Mouse (Mus musculus): ENCODE data around the gene Rac3. TPM values are rescaled to one million over a fixed set of nuclear protein-coding genes. Genes with fewer than 3 reads are reported as not detected.

Gene Rac3
- polyA plus RNA-seq, 1 experiment from 2014 or later: 9.7 TPM

GRCm38 (mm10) chr11:120715131-120715530 is 6.1 kb upstream of the Rac3 start:
- peak overlapping the region; percentile 10; the same call in 1 of the 2 replicates for H3K4me2 ChIP-seq (ENCODE audit: low read depth, low read length)

GRCm38 (mm10) chr11:120719242-120719641 is 2.0 kb upstream of the Rac3 start:
- Histone ChIP-seq H3K4me3 (ENCODE audit: low read depth, low read length) (no peak overlapping the region), H3K27ac (replicated peaks; ENCODE audit: low read depth, low read length) (no peak overlapping the region), H3K4me1 (ENCODE audit: control insufficient read depth, insufficient read depth, low read length) (peaks cover 8% of the 10 kb centered on the region), H3K36me3 (replicated peaks; ENCODE audit: control insufficient read depth, insufficient read depth, low read depth, low read length) (no peaks in the 10 kb centered on the region; the same call in none of the 2 replicates), H3K9me3 (replicated peaks; ENCODE audit: control insufficient read depth, low read length) (no peaks in the 10 kb centered on the region), H3K27me3 (ENCODE audit: control insufficient read depth, insufficient read depth, low read length) (peaks cover 7% of the 10 kb centered on the region; the same call in 1 of the 2 replicates), H3K9ac (replicated peaks; ENCODE audit: low read length) (no peak overlapping the region), H3K4me2 (ENCODE audit: low read depth, low read length) (no peak overlapping the region)
- ATAC-seq (replicated peaks; ENCODE audit: insufficient number of reproducible peaks, low FRiP score, low TSS enrichment, low read depth) (no peak), DNase-seq (ENCODE audit: low spot score) (no peak)
- WGBS: 90% methylated on average over 9 of the region's 9 CpGs

More at GRCm38 (mm10) chr11:120715131-120715530, 6.1 kb upstream of the Rac3 start:
- Histone ChIP-seq H3K27me3 (ENCODE audit: control insufficient read depth, insufficient read depth, low read length) (no peaks in the 10 kb centered on the region), H3K4me1 (ENCODE audit: control insufficient read depth, insufficient read depth, low read length) (peaks cover 5% of the 10 kb centered on the region; the same call in 1 of the 2 replicates), H3K36me3 (replicated peaks; ENCODE audit: control insufficient read depth, insufficient read depth, low read depth, low read length) (no peaks in the 10 kb centered on the region; the same call in none of the 2 replicates), H3K9ac (replicated peaks; ENCODE audit: low read length) (no peak overlapping the region; the same call in 1 of the 2 replicates), H3K4me3 (ENCODE audit: low read depth, low read length) (no peak overlapping the region), H3K9me3 (replicated peaks; ENCODE audit: control insufficient read depth, low read length) (no peaks in the 10 kb centered on the region), H3K27ac (replicated peaks; ENCODE audit: low read depth, low read length) (no peak overlapping the region)
- ATAC-seq (replicated peaks; ENCODE audit: insufficient number of reproducible peaks, low FRiP score, low TSS enrichment, low read depth): no peak
- DNase-seq (ENCODE audit: low spot score): no peak
- WGBS: 93% methylated on average over 9 of the region's 9 CpGs

GRCm38 (mm10) chr11:120719841-120720376 is 1.4 kb upstream of the Rac3 start:
- ATAC-seq (replicated peaks; ENCODE audit: insufficient number of reproducible peaks, low FRiP score, low TSS enrichment, low read depth) (no peak), DNase-seq (ENCODE audit: low spot score) (no peak)
- Histone ChIP-seq H3K4me3 (ENCODE audit: low read depth, low read length) (no peak overlapping the region), H3K4me2 (ENCODE audit: low read depth, low read length) (no peak overlapping the region), H3K27ac (replicated peaks; ENCODE audit: low read depth, low read length) (no peak overlapping the region), H3K36me3 (replicated peaks; ENCODE audit: control insufficient read depth, insufficient read depth, low read depth, low read length) (no peaks in the 10 kb centered on the region; the same call in none of the 2 replicates), H3K27me3 (ENCODE audit: control insufficient read depth, insufficient read depth, low read length) (peaks cover 7% of the 10 kb centered on the region; the same call in 1 of the 2 replicates), H3K9ac (replicated peaks; ENCODE audit: low read length) (no peak overlapping the region), H3K9me3 (replicated peaks; ENCODE audit: control insufficient read depth, low read length) (no peaks in the 10 kb centered on the region), H3K4me1 (ENCODE audit: control insufficient read depth, insufficient read depth, low read length) (peaks cover 3% of the 10 kb centered on the region)
- WGBS: 89% methylated on average over 13 of the region's 13 CpGs

DNA sequence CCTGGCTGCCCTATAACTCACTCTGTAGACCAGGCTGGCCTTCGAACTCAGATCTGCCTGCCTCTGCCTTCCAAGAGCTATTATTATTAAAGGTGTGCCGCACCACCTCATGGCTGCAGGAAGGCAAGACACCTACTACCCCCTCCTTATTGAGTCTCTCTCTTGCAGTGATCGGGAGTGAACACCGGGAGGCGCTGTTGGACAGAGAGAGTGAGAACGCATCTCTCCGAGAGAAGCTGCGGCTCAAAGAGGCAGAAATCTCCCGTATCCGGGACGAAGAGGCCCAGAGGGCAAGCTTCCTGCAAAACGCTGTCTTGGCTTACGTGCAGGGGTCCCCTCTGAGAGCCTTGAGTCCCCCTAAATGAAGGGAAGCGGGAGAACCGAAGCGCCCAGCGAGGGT is 820 bp upstream of the Rac3 start:
- Histone ChIP-seq H3K9ac (replicated peaks; ENCODE audit: low read length) (peak overlapping the region; percentile 70), H3K36me3 (replicated peaks; ENCODE audit: control insufficient read depth, insufficient read depth, low read depth, low read length) (no peaks in the 10 kb centered on the region; the same call in none of the 2 replicates), H3K4me1 (ENCODE audit: control insufficient read depth, insufficient read depth, low read length) (peaks cover 3% of the 10 kb centered on the region), H3K27ac (replicated peaks; ENCODE audit: low read depth, low read length) (no peak overlapping the region), H3K4me3 (ENCODE audit: low read depth, low read length) (peak overlapping the region; percentile 59; the same call in 1 of the 2 replicates), H3K9me3 (replicated peaks; ENCODE audit: control insufficient read depth, low read length) (no peaks in the 10 kb centered on the region), H3K27me3 (ENCODE audit: control insufficient read depth, insufficient read depth, low read length) (peaks cover 7% of the 10 kb centered on the region; the same call in 1 of the 2 replicates), H3K4me2 (ENCODE audit: low read depth, low read length) (peak overlapping the region; percentile 84)
- 10% methylated on average over 17 of the region's 17 CpGs for WGBS
- peak; percentile 94 for DNase-seq (ENCODE audit: low spot score)
- no peak for ATAC-seq (replicated peaks; ENCODE audit: insufficient number of reproducible peaks, low FRiP score, low TSS enrichment, low read depth)

GRCm38 (mm10) chr11:120722067-120722630 is 879 bp downstream of the Rac3 start:
- ATAC-seq (replicated peaks; ENCODE audit: insufficient number of reproducible peaks, low FRiP score, low TSS enrichment, low read depth): no peak
- Histone ChIP-seq H3K4me1 (ENCODE audit: control insufficient read depth, insufficient read depth, low read length) (peaks cover 3% of the 10 kb centered on the region), H3K27me3 (ENCODE audit: control insufficient read depth, insufficient read depth, low read length) (peaks cover 7% of the 10 kb centered on the region; the same call in 1 of the 2 replicates), H3K4me3 (ENCODE audit: low read depth, low read length) (peak overlapping the region; percentile 59), H3K36me3 (replicated peaks; ENCODE audit: control insufficient read depth, insufficient read depth, low read depth, low read length) (no peaks in the 10 kb centered on the region; the same call in none of the 2 replicates), H3K9me3 (replicated peaks; ENCODE audit: control insufficient read depth, low read length) (no peaks in the 10 kb centered on the region), H3K4me2 (ENCODE audit: low read depth, low read length) (peak overlapping the region; percentile 84), H3K9ac (replicated peaks; ENCODE audit: low read length) (peak overlapping the region; percentile 70), H3K27ac (replicated peaks; ENCODE audit: low read depth, low read length) (no peak overlapping the region)
- no peak for DNase-seq (ENCODE audit: low spot score)
- 19% methylated on average over 21 of the region's 21 CpGs for WGBS

GRCm38 (mm10) chr11:120722761-120723382 is 1.6 kb downstream of the Rac3 start:
- no peak overlapping the region for H3K9ac ChIP-seq (replicated peaks; ENCODE audit: low read length)
- no peak overlapping the region for H3K4me3 ChIP-seq (ENCODE audit: low read depth, low read length)
- no peak overlapping the region for H3K4me2 ChIP-seq (ENCODE audit: low read depth, low read length)
- H3K4me1 ChIP-seq (ENCODE audit: control insufficient read depth, insufficient read depth, low read length): peaks cover 3% of the 10 kb centered on the region
- WGBS: 86% methylated on average over 11 of the region's 11 CpGs
- H3K36me3 ChIP-seq (replicated peaks; ENCODE audit: control insufficient read depth, insufficient read depth, low read depth, low read length): no peaks in the 10 kb centered on the region; the same call in 1 of the 2 replicates
- H3K27me3 ChIP-seq (ENCODE audit: control insufficient read depth, insufficient read depth, low read length): peaks cover 7% of the 10 kb centered on the region; the same call in 1 of the 2 replicates
- no peak overlapping the region for H3K27ac ChIP-seq (replicated peaks; ENCODE audit: low read depth, low read length)
- H3K9me3 ChIP-seq (replicated peaks; ENCODE audit: control insufficient read depth, low read length): no peaks in the 10 kb centered on the region
- DNase-seq (ENCODE audit: low spot score): no peak
- ATAC-seq (replicated peaks; ENCODE audit: insufficient number of reproducible peaks, low FRiP score, low TSS enrichment, low read depth): no peak

GRCm38 (mm10) chr11:120723509-120723908 is 2.2 kb downstream of the Rac3 start:
- no peak for ATAC-seq (replicated peaks; ENCODE audit: insufficient number of reproducible peaks, low FRiP score, low TSS enrichment, low read depth)

More at GRCm38 (mm10) chr11:120723509-120723908, 2.2 kb downstream of the Rac3 start:
- Histone ChIP-seq H3K27ac (replicated peaks; ENCODE audit: low read depth, low read length) (no peak overlapping the region), H3K4me2 (ENCODE audit: low read depth, low read length) (no peak overlapping the region), H3K4me1 (ENCODE audit: control insufficient read depth, insufficient read depth, low read length) (peaks cover 3% of the 10 kb centered on the region), H3K4me3 (ENCODE audit: low read depth, low read length) (no peak overlapping the region), H3K27me3 (ENCODE audit: control insufficient read depth, insufficient read depth, low read length) (peaks cover 7% of the 10 kb centered on the region), H3K9me3 (replicated peaks; ENCODE audit: control insufficient read depth, low read length) (no peaks in the 10 kb centered on the region), H3K36me3 (replicated peaks; ENCODE audit: control insufficient read depth, insufficient read depth, low read depth, low read length) (no peaks in the 10 kb centered on the region; the same call in 1 of the 2 replicates), H3K9ac (replicated peaks; ENCODE audit: low read length) (no peak overlapping the region)
- DNase-seq (ENCODE audit: low spot score): no peak
- WGBS: 81% methylated on average over 7 of the region's 7 CpGs

Measured in embryonic facial prominence, embryonic 11.5 days (tissue).